Mouse (Mus musculus): ENCODE measurements around the gene Pah. TPM values are rescaled to one million over a fixed set of nuclear protein-coding genes. Genes with fewer than 3 reads are reported as not detected.
A peak's percentile ranks its signal among the peaks of the same experiment; 100 is the strongest.

The Pah gene
- total and polyA plus RNA-seq, 2 experiments from 2014 or later: 0.09 TPM; not detected in 1

- peak overlapping the region; percentile 51 for H3K27ac ChIP-seq (ENCODE audit: low read depth, low read length)
- H3K4me3 ChIP-seq (ENCODE audit: low read depth, low read length): peak overlapping the region; percentile 41
- H3K9ac ChIP-seq (replicated peaks; ENCODE audit: low read length, poor library complexity, severe bottlenecking): peak overlapping the region; percentile 55
- 0 out of 2 replicates have a peak, but pooled peaks cover 8% of the 10 kb centered on the region for H3K4me1 ChIP-seq (ENCODE audit: insufficient read depth, low read length)
- TF ChIP-seq CTCF (IDR thresholded peaks at IDR 0.05): no peak
- DNase-seq (ENCODE audit: low spot score): peak; percentile 83
- H3K4me2 ChIP-seq (ENCODE audit: low read depth, low read length, poor library complexity, severe bottlenecking): peak overlapping the region; percentile 85
- H3K27me3 ChIP-seq (ENCODE audit: insufficient read depth, low read length): no peaks in the 10 kb centered on the region
- under 1% methylated on average over 33 of the region's 33 CpGs for WGBS
- H3K9me3 ChIP-seq (ENCODE audit: low read length): no peaks in the 10 kb centered on the region
- peak; percentile 85 for ATAC-seq (ENCODE audit: low FRiP score)
- no peaks in the 10 kb centered on the region for H3K36me3 ChIP-seq (ENCODE audit: insufficient read depth, low read length)
Measured at GRCm38 (mm10) chr10:87485721-87486620, 35.6 kb upstream of the Pah start.

- peak overlapping the region; percentile 50 for H3K4me2 ChIP-seq (ENCODE audit: low read depth, low read length, poor library complexity, severe bottlenecking)
- no peaks in the 10 kb centered on the region for H3K27me3 ChIP-seq (ENCODE audit: insufficient read depth, low read length)
- 3% methylated on average over 15 of the region's 16 CpGs for whole genome bisulfite sequencing
- H3K4me3 ChIP-seq (ENCODE audit: low read depth, low read length): peak overlapping the region; percentile 22; the same call in 1 of the 2 replicates
- no peak for TF ChIP-seq CTCF (IDR thresholded peaks at IDR 0.05)
- no peaks in the 10 kb centered on the region for H3K36me3 ChIP-seq (ENCODE audit: insufficient read depth, low read length)
- ATAC-seq (ENCODE audit: low FRiP score): peak; percentile 79
- no peaks in the 10 kb centered on the region for H3K9me3 ChIP-seq (ENCODE audit: low read length)
- H3K27ac ChIP-seq (ENCODE audit: low read depth, low read length): peak overlapping the region; percentile 67
- peak; percentile 95 for DNase-seq (ENCODE audit: low spot score)
- H3K9ac ChIP-seq (replicated peaks; ENCODE audit: low read length, poor library complexity, severe bottlenecking): 0 out of 2 replicates have a peak overlapping the region, but pooled peaks have one; percentile 25
- H3K4me1 ChIP-seq (ENCODE audit: insufficient read depth, low read length): peaks cover 8% of the 10 kb centered on the region; the same call in 1 of the 2 replicates
Measured at GRCm38 (mm10) chr10:87488429-87489145, 33.0 kb upstream of the Pah start.

- 5% methylated on average over 18 of the region's 18 CpGs for WGBS
- DNase-seq (ENCODE audit: low spot score) (peak; percentile 91), ATAC-seq (ENCODE audit: low FRiP score) (peak; percentile 4; the same call in 1 of the 2 replicates)
- Histone ChIP-seq H3K4me1 (ENCODE audit: insufficient read depth, low read length) (peaks cover 8% of the 10 kb centered on the region; the same call in 1 of the 2 replicates), H3K9ac (replicated peaks; ENCODE audit: low read length, poor library complexity, severe bottlenecking) (peak overlapping the region; percentile 6; the same call in 1 of the 2 replicates), H3K36me3 (ENCODE audit: insufficient read depth, low read length) (no peaks in the 10 kb centered on the region), H3K4me3 (ENCODE audit: low read depth, low read length) (peak overlapping the region; percentile 14; the same call in 1 of the 2 replicates), H3K27ac (ENCODE audit: low read depth, low read length) (peak overlapping the region; percentile 67), H3K4me2 (ENCODE audit: low read depth, low read length, poor library complexity, severe bottlenecking) (peak overlapping the region; percentile 50), H3K9me3 (ENCODE audit: low read length) (no peaks in the 10 kb centered on the region), H3K27me3 (ENCODE audit: insufficient read depth, low read length) (no peaks in the 10 kb centered on the region)
- no peak for TF ChIP-seq CTCF (IDR thresholded peaks at IDR 0.05)
Measured at GRCm38 (mm10) chr10:87489246-87490009, 32.2 kb upstream of the Pah start.

GRCm38 (mm10) chr10:87490328-87490727, 31.3 kb upstream of the Pah start:
- no peaks in the 10 kb centered on the region for H3K36me3 ChIP-seq (ENCODE audit: insufficient read depth, low read length)
- no peak for TF ChIP-seq CTCF (IDR thresholded peaks at IDR 0.05)
- 9% methylated on average over 2 of the region's 2 CpGs for WGBS
- H3K9ac ChIP-seq (replicated peaks; ENCODE audit: low read length, poor library complexity, severe bottlenecking): no peak overlapping the region
- H3K4me2 ChIP-seq (ENCODE audit: low read depth, low read length, poor library complexity, severe bottlenecking): no peak overlapping the region
- no peak overlapping the region for H3K27ac ChIP-seq (ENCODE audit: low read depth, low read length)
- H3K9me3 ChIP-seq (ENCODE audit: low read length): no peaks in the 10 kb centered on the region
- H3K27me3 ChIP-seq (ENCODE audit: insufficient read depth, low read length): no peaks in the 10 kb centered on the region
- H3K4me3 ChIP-seq (ENCODE audit: low read depth, low read length): no peak overlapping the region
- ATAC-seq (ENCODE audit: low FRiP score): no peak
- H3K4me1 ChIP-seq (ENCODE audit: insufficient read depth, low read length): peaks cover under 1% of the 10 kb centered on the region; the same call in 1 of the 2 replicates
- no peak for DNase-seq (ENCODE audit: low spot score)

GRCm38 (mm10) chr10:87491485-87492040, 30.0 kb upstream of the Pah start:
- no peaks in the 10 kb centered on the region for H3K36me3 ChIP-seq (ENCODE audit: insufficient read depth, low read length)
- H3K9ac ChIP-seq (replicated peaks; ENCODE audit: low read length, poor library complexity, severe bottlenecking): no peak overlapping the region
- peak overlapping the region; percentile 93 for H3K4me2 ChIP-seq (ENCODE audit: low read depth, low read length, poor library complexity, severe bottlenecking)
- peak overlapping the region; percentile 76 for H3K4me3 ChIP-seq (ENCODE audit: low read depth, low read length)
- no peak for TF ChIP-seq CTCF (IDR thresholded peaks at IDR 0.05)
- WGBS: 3% methylated on average over 11 of the region's 11 CpGs
- ATAC-seq (ENCODE audit: low FRiP score) (no peak), DNase-seq (ENCODE audit: low spot score) (peak; percentile 63)
- H3K4me1 ChIP-seq (ENCODE audit: insufficient read depth, low read length): no peaks in the 10 kb centered on the region; the same call in 1 of the 2 replicates
- H3K27me3 ChIP-seq (ENCODE audit: insufficient read depth, low read length): no peaks in the 10 kb centered on the region
- H3K27ac ChIP-seq (ENCODE audit: low read depth, low read length): 0 out of 2 replicates have a peak overlapping the region, but pooled peaks have one; percentile 69
- H3K9me3 ChIP-seq (ENCODE audit: low read length): no peaks in the 10 kb centered on the region

All from midbrain, postnatal 0 days (tissue).